Mouse (Mus musculus) C2C12 (cell line): ENCODE data around the gene C1qtnf3. TPM values are rescaled to one million over a fixed set of nuclear protein-coding genes. Genes with fewer than 3 reads are reported as not detected.

Source experiments
- H3K27me3 ChIP-seq: one replicate; pipeline ENCODE4 v1.6.1; 2011; ENCODE audit not compliant: control insufficient read depth, insufficient read depth, insufficient read length
- H3K36me3 ChIP-seq: one replicate; pipeline ENCODE4 v1.6.1; 2011; ENCODE audit not compliant: control insufficient read depth, insufficient read depth
- H3K4me3 ChIP-seq: one replicate; pipeline ENCODE4 v1.5.1; 2011; ENCODE audit warnings: mild to moderate bottlenecking, control low read depth; ENCODE audit not compliant: poor library complexity, insufficient read depth, severe bottlenecking
- H3K79me2 ChIP-seq: one replicate; pipeline ENCODE4 v1.6.1; 2011; ENCODE audit not compliant: control insufficient read depth, insufficient read depth
- H3K79me3 ChIP-seq: one replicate; pipeline ENCODE4 v1.6.1; 2011; ENCODE audit warnings: low read depth, control low read depth
- H3ac ChIP-seq: one replicate; pipeline ENCODE3; 2011; ENCODE audit warnings: low read depth; ENCODE audit not compliant: control insufficient read depth, insufficient read length
- CEBPB ChIP-seq: IDR thresholded peaks from one replicate; pipeline ENCODE4 v1.6.1; 2011; ENCODE audit warnings: low read depth, mild to moderate bottlenecking, control low read depth, moderate library complexity
- CTCF ChIP-seq: IDR thresholded peaks from one replicate; pipeline ENCODE4 v1.5.1; 2011; ENCODE audit not compliant: control insufficient read depth, insufficient read depth, insufficient read length
- FOSL1 ChIP-seq: IDR thresholded peaks from one replicate; pipeline ENCODE4 v1.8.0; 2011; ENCODE audit warnings: mild to moderate bottlenecking, low read length; ENCODE audit not compliant: poor library complexity, insufficient read depth, severe bottlenecking
- MAX ChIP-seq: IDR thresholded peaks from one replicate; pipeline ENCODE4 v1.6.1; 2011; ENCODE audit warnings: mild to moderate bottlenecking, control low read depth
- MYOD1 ChIP-seq: IDR thresholded peaks from one replicate; pipeline ENCODE4 v1.6.1; 2011; ENCODE audit warnings: low read depth; ENCODE audit not compliant: control insufficient read depth, insufficient read length
- MYOG ChIP-seq: IDR thresholded peaks from one replicate; pipeline ENCODE4 v1.6.1; 2011; ENCODE audit not compliant: control insufficient read depth, insufficient read length; ENCODE audit errors: extremely low read depth
- USF1 ChIP-seq: IDR thresholded peaks from one replicate; pipeline ENCODE4 v1.6.1; 2011; ENCODE audit warnings: low read depth, mild to moderate bottlenecking, control low read depth, moderate library complexity
- polyA plus RNA-seq: library from polyadenylated mRNA; unstranded; fragments of >200 nt; fragmentation: generic; extraction: Trizol; gene quantifications from one replicate; pipeline ENCODE4 v1.2.1, GENCODE M21; 2012; ENCODE audit warnings: missing spikeins

Gene C1qtnf3
- polyA plus RNA-seq, 1 experiment: 4.4 TPM

- H3K27me3 ChIP-seq: no peaks in the 10 kb centered on the region
- TF ChIP-seq FOSL1 (no peak), USF1 (no peak), MYOG (no peak), CTCF (no peak), MAX (no peak), CEBPB (no peak), MYOD1 (peak; percentile 100)
- no peak overlapping the region for H3K4me3 ChIP-seq
- H3K36me3 ChIP-seq: no peaks in the 10 kb centered on the region
- H3K79me3 ChIP-seq: no peaks in the 10 kb centered on the region
- peak overlapping the region; percentile 2 for H3ac ChIP-seq
- H3K79me2 ChIP-seq: no peaks in the 10 kb centered on the region
Observed at GRCm38 (mm10) chr15:10940148-10941108, 11.7 kb upstream of the C1qtnf3 start.

GRCm38 (mm10) chr15:10941901-10942300 is 10.2 kb upstream of the C1qtnf3 start:
- no peaks in the 10 kb centered on the region for H3K36me3 ChIP-seq
- no peak overlapping the region for H3ac ChIP-seq
- H3K79me3 ChIP-seq: no peaks in the 10 kb centered on the region
- H3K79me2 ChIP-seq: no peaks in the 10 kb centered on the region
- TF ChIP-seq MYOG (no peak), CEBPB (no peak), FOSL1 (peak; percentile 6)
- H3K27me3 ChIP-seq: no peaks in the 10 kb centered on the region
- H3K4me3 ChIP-seq: no peak overlapping the region

- no peak for TF ChIP-seq CEBPB
- no peak for TF ChIP-seq USF1
- no peak for TF ChIP-seq MYOD1
- no peak for TF ChIP-seq FOSL1
- TF ChIP-seq MYOG: no peak
- TF ChIP-seq CTCF: no peak
- no peak for TF ChIP-seq MAX
- no peaks in the 10 kb centered on the region for H3K36me3 ChIP-seq
- H3K79me2 ChIP-seq: no peaks in the 10 kb centered on the region
- H3K79me3 ChIP-seq: no peaks in the 10 kb centered on the region
- H3K27me3 ChIP-seq: no peaks in the 10 kb centered on the region
- no peak overlapping the region for H3K4me3 ChIP-seq
- no peak overlapping the region for H3ac ChIP-seq
Observed at GRCm38 (mm10) chr15:10947852-10948251, 4.3 kb upstream of the C1qtnf3 start.

- no peaks in the 10 kb centered on the region for H3K79me3 ChIP-seq
- H3K4me3 ChIP-seq: no peak overlapping the region
Observed at GRCm38 (mm10) chr15:10952760-10953305, 701 bp downstream of the C1qtnf3 start.

GRCm38 (mm10) chr15:10953465-10953864 is 1.3 kb downstream of the C1qtnf3 start:
- Histone ChIP-seq H3K79me2 (no peaks in the 10 kb centered on the region), H3K4me3 (no peak overlapping the region)
- TF ChIP-seq CTCF (no peak), MAX (no peak), FOSL1 (no peak), USF1 (no peak), MYOD1 (no peak), CEBPB (no peak), MYOG (no peak)

More at GRCm38 (mm10) chr15:10952760-10953305, 701 bp downstream of the C1qtnf3 start:
- Histone ChIP-seq H3K79me2 (no peaks in the 10 kb centered on the region), H3K27me3 (no peaks in the 10 kb centered on the region), H3ac (no peak overlapping the region), H3K36me3 (no peaks in the 10 kb centered on the region)
- TF ChIP-seq FOSL1: no peak
- TF ChIP-seq CTCF: no peak
- no peak for TF ChIP-seq MAX
- TF ChIP-seq CEBPB: no peak
- TF ChIP-seq USF1: no peak
- TF ChIP-seq MYOD1: no peak
- TF ChIP-seq MYOG: no peak

More at GRCm38 (mm10) chr15:10953465-10953864, 1.3 kb downstream of the C1qtnf3 start:
- H3K27me3 ChIP-seq: no peaks in the 10 kb centered on the region
- H3ac ChIP-seq: no peak overlapping the region
- no peaks in the 10 kb centered on the region for H3K36me3 ChIP-seq
- H3K79me3 ChIP-seq: no peaks in the 10 kb centered on the region
